Mouse (Mus musculus) fibroblast of lung, adult 2 months (primary cell): Measurements from ENCODE around the gene Rpl32.

Experiments used
- DNase-seq: peaks from one replicate; pipeline ENCODE4 v3.0.0-alpha.2; 2011; ENCODE audit warnings: low read depth

Rpl32 gene

DNA sequence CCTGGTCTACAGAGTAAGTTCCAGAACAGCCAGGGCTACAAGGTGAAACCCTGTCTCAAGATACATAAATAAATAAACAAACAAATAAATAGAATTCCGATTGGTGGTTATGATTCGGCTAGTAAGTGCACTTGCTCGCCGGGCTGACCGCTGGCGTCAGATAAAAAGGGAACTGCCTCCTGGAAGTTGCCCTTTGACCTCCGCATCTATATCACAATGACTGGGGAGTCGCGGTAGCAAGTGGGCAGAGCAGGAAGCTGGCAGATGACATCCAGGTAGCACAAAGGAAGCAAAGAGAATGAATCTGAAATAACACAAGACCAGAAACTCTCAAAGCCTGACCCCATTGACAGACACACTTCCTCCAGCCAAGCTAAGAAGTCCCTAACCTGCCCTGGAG is 41.2 kb downstream of the Rpl32 start:
- DNase-seq = no peak

DNA sequence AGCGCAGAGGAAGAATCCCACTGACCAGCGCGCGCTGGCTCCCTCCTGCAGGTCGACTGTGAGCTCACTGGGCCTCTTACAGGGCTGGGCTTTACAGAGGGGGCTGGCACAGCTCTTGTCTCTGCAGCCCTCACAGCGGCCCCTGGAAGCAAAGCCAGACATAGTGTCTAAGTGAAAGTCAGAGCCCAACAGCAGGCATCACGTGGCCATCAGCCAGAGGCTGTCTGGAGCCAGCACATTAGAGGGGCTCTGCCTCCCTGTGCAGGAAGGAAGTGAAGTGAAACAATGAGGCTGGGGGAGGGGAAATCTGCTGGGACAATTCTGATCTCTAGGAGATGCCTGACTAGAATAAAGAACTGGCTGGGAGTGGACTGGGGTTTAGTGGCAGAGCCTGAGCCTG is 44.4 kb downstream of the Rpl32 start:
- DNase-seq = no peak

DNA sequence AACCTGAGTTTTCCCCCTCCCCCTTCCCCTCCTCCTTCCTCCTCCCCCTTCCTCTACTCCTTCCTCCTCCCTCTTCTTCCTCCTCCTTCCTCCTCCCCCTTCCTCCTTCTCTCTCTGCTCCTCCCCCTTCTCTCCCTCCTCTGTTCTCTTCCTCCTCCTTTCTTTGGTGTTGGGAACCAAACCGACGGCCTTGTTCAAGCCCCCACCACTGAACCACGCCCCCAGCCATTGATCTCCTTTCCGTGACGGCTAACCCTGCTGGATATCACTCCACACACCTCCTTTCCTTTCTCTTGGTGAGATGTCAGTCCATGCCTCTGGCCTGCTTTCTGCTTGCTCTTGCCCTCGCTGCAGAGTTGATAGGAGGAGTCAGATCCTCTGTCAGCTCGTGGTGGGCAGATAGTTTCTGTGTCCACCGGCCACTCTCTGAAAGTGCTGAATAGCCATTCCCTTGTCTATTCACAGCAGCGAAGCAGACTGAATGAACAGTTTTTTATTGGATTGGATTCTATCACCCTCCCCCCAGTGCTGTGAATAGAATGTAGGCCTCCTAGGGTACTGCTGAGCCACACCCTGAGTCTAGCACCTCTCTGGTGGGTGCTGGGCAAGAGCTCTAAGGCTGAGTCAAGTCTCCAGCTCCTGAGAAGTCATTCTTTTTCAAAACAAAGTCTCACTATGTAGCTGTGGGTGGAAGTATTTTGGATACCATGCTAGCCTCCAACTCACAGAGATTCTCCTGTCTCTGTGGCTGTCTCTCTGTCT is 46.4 kb downstream of the Rpl32 start, which contains the start of gene Tmem40:
Gene Tmem40 (minus strand): TSS at position 416 of the 762 bp plus-strand sequence.
- no peak for DNase-seq

DNA sequence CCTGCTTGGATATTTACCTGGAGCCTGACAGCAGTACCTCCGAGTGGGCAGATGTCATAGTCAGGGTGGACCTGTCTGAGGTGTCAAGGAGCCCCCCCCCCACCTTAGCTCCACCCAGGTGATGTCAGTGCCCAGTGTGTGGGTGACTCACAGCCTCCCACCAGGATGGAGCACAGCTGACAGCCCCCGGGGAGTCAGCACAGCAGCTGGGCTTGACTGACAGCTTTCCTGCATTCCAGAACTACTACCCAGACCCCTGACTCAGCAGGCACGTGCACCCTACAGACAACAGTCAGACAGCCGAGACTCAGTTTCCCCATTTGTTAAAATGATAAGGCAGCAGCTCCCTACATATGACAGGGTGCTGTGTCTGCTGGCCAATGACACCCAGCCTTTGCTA is 47.6 kb downstream of the Rpl32 start:
- no peak for DNase-seq

DNA sequence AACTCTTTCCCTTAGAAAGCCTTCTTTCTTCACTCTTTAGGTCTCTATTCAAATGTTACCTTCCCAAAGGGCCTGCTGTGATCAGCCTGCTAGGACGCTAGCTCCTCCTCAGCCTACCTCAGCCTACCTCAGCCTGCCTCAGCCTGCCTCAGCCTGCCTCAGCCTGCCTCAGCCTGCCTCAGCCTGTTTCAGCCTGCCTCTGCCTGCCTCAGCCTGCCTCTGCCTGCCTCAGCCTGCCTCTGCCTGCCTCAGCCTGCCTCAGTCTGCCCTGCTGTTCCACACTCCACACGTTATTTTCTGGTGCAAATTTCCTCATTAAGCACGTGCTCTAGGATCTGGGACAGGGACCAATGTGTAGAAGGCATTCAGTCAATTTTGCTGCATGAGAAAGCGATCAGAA is 48.4 kb downstream of the Rpl32 start:
- DNase-seq = no peak

DNA sequence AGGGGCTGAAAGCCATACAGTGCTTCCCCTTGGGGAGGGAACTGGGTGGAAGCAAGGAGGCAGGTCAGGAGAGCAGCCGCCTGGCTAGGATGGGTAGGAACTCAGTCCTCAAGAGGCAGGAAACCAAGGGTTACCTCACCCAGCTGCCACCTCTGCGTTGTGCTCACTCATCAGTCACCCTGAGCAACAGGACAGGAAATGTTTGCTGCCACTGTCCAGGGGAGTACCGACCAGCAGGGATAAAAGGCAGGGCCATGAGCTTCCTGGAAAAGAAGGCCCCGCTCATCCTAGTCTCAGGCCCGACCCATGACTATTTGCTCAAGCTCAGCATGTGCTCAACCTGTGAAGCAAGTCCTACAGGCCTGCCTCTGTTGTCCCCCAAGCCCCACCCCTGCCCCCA is 49.1 kb downstream of the Rpl32 start:
- DNase-seq = no peak

DNA sequence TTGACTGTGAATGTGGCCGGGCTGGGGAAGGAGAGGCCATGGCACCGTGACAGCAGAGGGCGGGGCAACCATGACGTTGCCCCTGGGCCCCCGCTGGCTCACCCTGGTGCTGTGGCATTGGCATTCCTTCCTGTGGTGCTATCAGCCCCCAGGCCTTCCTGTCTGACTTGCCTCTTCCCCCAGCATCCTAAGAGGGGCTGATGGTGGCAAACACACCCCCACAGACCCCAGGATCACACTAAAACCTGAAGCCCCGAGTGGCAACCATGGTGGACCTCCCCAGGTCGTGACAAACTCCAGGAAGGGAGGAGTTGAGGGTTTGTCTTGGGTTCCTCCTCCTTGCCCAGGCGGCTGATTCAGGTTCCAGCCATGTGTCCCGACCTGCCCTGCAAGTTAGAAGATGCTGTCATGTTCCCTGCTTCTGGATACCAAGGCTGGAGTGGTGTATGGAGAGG is 49.5 kb downstream of the Rpl32 start:
- DNase-seq = no peak

DNA sequence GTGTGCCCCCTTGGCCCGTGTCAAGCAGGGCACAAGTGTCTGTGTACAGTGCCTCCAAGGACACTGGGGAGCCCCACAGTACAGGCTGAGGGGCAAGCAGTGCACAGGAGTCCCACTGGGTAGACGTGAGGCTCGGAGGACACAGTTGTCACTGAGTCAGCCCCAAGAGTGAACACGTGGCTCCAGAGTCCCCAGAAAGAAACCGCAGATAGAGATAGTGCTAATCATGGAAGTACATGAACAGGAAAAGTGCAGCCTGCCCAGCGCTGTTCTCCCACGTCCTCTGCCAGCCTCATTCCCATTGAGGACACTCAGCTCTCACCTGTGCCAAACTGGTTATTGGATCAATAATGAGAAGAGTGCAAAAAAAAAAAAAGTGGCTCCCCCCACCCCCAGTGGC is 53.0 kb downstream of the Rpl32 start:
- DNase-seq = no peak
